Mouse (Mus musculus) forebrain, embryonic 11.5 days (tissue): ENCODE data around the gene Jaml. TPM values are rescaled to one million over a fixed set of nuclear protein-coding genes. Genes with fewer than 3 reads are reported as not detected.

Experiments used
- polyA plus RNA-seq: library from polyadenylated mRNA; unstranded; fragments of >200 nt; fragmentation: Nextera tagmentation; extraction: Ambion mirVana; gene quantifications from 2 replicates; pipeline ENCODE4 v1.2.1, GENCODE M21; 2014

Jaml gene
- polyA plus RNA-seq, 1 experiment from 2014 or later, result not detected

Other genes with a start within 250 kb of the Jaml start
- 18.2 and 23.2 TPM in 2 replicates for gene Kmt2a, start 197.9 kb upstream of the Jaml start, polyA plus RNA-seq
- 496 and 546 TPM in 2 replicates for gene Atp5l, start 158.4 kb upstream of the Jaml start, polyA plus RNA-seq
- 32.0 and 32.6 TPM in 2 replicates for gene Ube4a, start 113.6 kb upstream of the Jaml start, polyA plus RNA-seq
- gene Cd3g, start 98.8 kb upstream of the Jaml start, polyA plus RNA-seq, result not detected in 2 replicates
- not detected in 2 replicates for gene Cd3d, start 97.4 kb upstream of the Jaml start, polyA plus RNA-seq
- gene Cd3e, start 69.6 kb upstream of the Jaml start, polyA plus RNA-seq, result not detected in 2 replicates
- gene Mpzl2, start 39.4 kb upstream of the Jaml start, polyA plus RNA-seq, result 1.8 and 2.5 TPM in 2 replicates
- 2.2 and 2.7 TPM in 2 replicates for gene Mpzl3, start 24.0 kb upstream of the Jaml start, polyA plus RNA-seq
- gene Scn2b, start 38.6 kb downstream of the Jaml start, polyA plus RNA-seq, result 2.9 and 3.2 TPM in 2 replicates
- 0.19 and 0.21 TPM in 2 replicates for gene Scn4b, start 59.2 kb downstream of the Jaml start, polyA plus RNA-seq
- gene BC049352, start 102.8 kb downstream of the Jaml start, polyA plus RNA-seq, result not detected in 2 replicates
- gene Tmprss4, start 124.9 kb downstream of the Jaml start, polyA plus RNA-seq, result not detected in 2 replicates
- 0.45 and 0.79 TPM in 2 replicates for gene Il10ra, start 190.0 kb downstream of the Jaml start, polyA plus RNA-seq
- gene Tmprss13, start 239.9 kb downstream of the Jaml start, polyA plus RNA-seq, result 0.08 and 0.11 TPM in 2 replicates